Mouse (Mus musculus): Measurements from ENCODE around the gene Hyou1. TPM values are rescaled to one million over a fixed set of nuclear protein-coding genes. Genes with fewer than 3 reads are reported as not detected.
"Not testable (repeated sequence)": the region's sequence is repeated elsewhere in the genome, so short reads cannot be mapped to it uniquely, and the experiment has no call there.

Gene Hyou1
- total RNA-seq (2021): 10 to 100 TPM; 87.2 to 90.0 TPM

GRCm38 (mm10) chr9:44379054-44379834 is at the start of gene Hyou1:
Hyou1 (plus strand) TSS chr9:44379490.
- DNase-seq: peak; percentile 99
- intact Hi-C loops (cut with DNase I): no loop called here

DNA sequence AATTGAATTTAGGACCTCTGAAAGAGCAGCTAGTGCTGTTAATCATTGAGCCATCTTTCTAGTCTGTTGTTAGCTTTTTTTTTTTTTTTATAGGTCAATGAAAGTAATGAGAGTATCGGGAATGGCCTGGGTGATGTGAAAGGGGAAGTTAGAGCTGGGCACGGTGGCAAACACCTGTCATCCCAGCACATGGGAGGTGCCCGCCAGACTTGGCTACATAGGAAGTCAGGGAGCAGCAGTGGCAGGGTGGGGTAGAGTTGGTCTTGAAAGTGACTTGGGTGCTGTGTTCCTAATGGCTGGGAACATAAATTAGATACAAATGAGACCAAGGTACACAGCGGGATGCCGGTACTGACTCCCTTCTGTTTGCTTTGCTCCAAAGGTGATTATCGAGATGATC is 48.6 kb upstream of the Hyou1 start:
- DNase-seq: no peak
- intact Hi-C loops (cut with DNase I): no loop called here

- DNase-seq: no peak
- intact Hi-C loops (cut with DNase I): no loop called here
Measured at GRCm38 (mm10) chr9:44332918-44333638, 46.2 kb upstream of the Hyou1 start.

- intact Hi-C loops (cut with DNase I): no loop called here
- DNase-seq: peak; percentile 98
Measured at GRCm38 (mm10) chr9:44334396-44335330, 44.6 kb upstream of the Hyou1 start, which contains the start of gene H2afx. H2afx (plus strand) TSS chr9:44334694.

DNA sequence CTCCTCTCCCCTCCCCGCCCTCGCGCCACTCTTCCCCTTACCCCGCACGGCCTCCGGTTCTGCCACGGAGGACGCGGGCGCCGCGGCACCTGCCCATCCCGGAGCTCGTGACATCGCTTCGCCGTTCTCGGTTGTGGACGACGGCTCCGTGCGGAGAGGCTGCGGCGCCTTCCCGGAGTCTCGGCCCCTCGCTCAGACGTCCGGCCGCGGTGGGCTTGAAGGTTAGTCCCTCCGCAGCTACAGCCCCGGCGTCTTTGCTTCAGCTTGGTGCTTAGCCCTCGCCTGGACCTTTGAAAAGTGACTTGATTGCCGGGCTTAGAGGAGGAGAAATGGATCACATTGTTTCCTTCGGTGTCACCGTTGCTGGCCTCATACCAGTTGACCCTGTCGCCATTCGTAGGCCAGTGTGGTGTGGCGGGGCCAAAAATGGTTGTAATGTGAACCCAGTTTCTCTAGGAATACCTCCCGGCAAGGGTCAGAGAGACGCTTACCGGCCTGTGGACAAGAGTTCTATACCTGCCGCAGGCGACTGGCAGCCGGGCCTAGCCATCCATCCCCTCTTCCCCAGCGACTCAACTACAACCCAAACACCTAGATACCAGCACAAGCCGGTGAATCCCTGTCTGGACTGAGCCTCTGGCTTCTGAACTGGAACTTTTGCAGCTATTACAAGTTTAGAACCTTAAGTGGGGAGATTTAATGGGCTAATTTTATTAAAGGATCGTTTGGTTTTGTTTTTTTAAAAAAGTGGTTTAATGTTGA is 43.8 kb upstream of the Hyou1 start:
- intact Hi-C loops (cut with DNase I): no loop called here
- no peak for DNase-seq

DNA sequence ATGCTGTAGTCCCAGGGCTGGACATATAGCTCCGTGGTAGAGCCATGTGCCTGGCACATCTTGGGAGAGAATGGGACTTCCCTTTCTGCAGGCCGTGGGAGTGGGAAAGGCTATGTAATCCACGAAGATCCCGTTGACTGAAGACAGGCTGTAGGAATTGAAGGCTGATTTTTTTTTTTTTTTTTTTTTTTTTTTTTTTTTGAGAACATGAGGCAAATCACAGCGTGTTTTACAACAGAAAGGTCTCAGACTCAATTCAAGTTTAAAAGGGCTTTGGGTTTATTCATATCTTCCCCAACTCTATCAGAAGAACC is 43.2 kb upstream of the Hyou1 start:
- DNase-seq: no peak
- intact Hi-C loops (cut with DNase I): no loop called here

DNA sequence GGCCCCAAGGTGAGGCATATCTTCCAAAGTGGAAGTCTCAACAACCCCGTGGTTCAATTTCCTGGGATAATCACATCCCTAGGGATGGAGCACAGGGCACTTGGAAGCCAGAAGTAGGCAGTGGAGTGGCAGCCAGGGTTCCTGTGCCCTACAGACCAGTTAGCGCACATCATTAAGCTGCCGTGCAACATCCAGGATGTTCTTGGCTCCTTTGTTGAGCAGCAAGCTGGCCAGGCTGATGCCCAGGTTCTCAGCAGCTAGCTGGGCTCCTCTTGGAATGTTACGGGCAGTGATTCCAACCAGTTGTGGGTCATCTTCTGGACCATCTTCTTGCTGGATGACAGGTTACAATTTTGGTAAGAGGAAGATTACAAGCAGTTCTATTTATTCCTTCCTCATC is 42.8 kb upstream of the Hyou1 start:
- DNase-seq; intact Hi-C loops (cut with DNase I): not testable (repeated sequence)

GRCm38 (mm10) chr9:44336964-44337363 is 42.3 kb upstream of the Hyou1 start:
- no peak for DNase-seq
- intact Hi-C loops (cut with DNase I): no loop called here

DNA sequence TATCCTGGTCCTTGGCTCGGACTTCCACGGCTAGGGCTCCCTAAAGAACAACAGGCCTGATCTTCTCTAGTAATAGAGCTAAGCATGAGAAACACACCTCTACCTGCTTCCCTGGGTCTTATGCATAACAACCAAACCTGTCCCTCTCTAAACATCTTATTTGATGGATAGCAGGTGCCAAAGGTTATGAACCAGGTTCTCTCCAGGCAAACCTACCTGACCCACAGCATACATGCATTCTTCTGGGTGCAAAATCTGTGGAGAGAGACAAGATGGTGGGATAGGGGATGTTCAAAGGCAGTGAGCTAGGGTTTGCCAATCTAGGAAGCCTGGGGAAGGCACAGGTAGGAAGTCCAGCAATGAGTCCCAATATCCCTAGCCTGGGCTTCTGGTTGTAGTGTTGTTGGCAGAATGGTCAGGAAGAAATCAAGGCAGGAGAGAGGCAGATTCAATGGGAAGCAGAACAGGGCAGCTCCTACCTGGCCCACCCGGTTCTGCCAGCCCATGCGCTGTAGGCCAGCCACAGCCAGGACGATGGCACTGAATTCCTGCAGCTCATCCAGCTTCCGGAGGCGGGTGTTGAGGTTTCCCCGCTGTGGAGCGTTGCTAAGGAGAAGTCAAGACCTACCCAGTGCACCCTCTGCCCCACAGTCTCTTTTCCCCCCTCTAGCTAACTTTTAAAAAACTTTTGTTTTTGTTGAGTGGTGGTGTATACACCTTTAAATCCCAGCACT is 41.7 kb upstream of the Hyou1 start:
- DNase-seq: no peak
- intact Hi-C loops (cut with DNase I): no loop called here

DNA sequence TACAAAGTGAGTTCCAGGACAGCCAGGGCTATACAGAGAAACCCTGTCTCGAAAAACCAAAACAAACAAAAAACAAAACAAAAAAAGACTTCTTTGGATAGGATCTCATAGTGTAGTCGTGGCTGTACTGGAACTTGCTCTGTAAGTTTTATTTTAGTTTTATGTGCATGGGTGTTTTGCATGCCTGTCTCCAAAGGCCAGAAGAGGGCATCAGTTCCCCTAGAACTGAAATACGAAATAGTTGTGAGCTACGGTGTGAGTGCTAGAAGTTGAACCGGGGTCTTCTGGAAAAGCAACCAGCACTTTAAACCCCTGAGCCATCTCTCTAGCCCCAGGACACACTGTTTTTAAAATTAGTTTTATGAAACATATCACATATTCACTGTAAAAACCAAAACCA is 40.7 kb upstream of the Hyou1 start:
- DNase-seq: no peak
- intact Hi-C loops (cut with DNase I): no loop called here

GRCm38 (mm10) chr9:44341487-44341886 is 37.8 kb upstream of the Hyou1 start:
- DNase-seq: no peak
- intact Hi-C loops (cut with DNase I): no loop called here

DNA sequence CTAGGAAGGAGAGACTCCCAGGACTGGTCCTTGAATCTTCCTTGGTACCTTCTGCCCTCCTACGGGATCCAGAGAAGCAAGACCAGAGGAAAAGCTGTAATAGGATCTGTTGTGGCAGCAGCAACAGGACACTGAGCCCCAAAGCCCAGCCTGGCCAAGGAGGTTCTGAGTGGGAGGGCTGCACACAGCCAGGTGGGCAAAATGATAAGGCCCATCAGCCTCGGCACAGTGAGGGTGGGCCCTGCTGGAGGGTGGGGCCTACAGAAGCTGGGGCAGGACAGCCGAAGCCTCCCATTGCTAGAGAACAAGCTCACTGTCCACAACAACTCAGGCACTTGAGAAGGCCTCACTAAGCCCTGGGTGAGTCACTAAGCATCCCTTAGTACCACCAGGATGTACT is 37.1 kb upstream of the Hyou1 start:
- intact Hi-C loops (cut with DNase I): no loop called here
- no peak for DNase-seq

DNA sequence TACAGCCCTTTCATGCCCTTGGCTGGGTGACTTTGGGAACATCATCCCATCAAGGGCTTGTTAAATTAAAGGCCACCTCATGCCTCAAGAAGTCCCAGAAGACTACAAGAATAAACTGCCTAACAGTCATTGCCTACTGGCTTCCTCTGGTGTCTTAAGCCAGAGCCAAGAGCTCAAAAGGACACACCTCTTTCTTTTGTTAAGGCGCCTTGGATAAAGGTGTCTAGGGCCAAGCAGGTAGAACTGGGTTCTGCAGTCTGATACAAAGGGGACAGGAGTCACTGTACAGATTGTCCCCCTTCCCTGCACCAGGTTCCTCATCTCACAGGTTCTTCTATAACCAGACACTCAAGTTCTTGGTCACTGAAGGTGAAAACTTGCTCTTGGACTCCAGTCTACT is 36.7 kb upstream of the Hyou1 start:
- DNase-seq: no peak
- intact Hi-C loops (cut with DNase I): no loop called here

DNA sequence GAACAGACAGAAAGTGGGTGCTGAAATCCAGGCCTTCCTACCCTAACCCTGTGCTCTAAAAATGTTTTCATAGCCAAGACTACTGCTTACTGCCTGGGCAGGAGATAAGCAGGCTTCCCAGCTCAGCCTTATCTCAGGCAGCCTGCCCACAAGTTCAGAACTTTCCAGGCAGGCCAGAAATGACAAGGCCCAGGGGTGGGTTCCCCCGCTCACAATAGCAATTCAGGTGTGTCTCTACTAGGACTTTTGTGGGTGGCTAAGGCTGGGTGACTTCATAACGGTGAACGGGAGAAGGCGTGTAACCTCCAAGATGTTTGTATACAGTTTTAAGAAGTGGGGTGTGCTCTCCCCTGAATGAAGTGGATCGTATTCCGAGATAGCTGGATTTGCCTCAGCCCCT is 36.0 kb upstream of the Hyou1 start:
- intact Hi-C loops (cut with DNase I): no loop called here

GRCm38 (mm10) chr9:44343781-44344421 is 35.4 kb upstream of the Hyou1 start, which contains the start of gene Hmbs:
Hmbs (minus strand) TSS chr9:44344228.
- intact Hi-C loops (cut with DNase I): no loop called here
- DNase-seq: peak; percentile 86

More for the DNA sequence above, 36.0 kb upstream of the Hyou1 start:
- no peak for DNase-seq

DNA sequence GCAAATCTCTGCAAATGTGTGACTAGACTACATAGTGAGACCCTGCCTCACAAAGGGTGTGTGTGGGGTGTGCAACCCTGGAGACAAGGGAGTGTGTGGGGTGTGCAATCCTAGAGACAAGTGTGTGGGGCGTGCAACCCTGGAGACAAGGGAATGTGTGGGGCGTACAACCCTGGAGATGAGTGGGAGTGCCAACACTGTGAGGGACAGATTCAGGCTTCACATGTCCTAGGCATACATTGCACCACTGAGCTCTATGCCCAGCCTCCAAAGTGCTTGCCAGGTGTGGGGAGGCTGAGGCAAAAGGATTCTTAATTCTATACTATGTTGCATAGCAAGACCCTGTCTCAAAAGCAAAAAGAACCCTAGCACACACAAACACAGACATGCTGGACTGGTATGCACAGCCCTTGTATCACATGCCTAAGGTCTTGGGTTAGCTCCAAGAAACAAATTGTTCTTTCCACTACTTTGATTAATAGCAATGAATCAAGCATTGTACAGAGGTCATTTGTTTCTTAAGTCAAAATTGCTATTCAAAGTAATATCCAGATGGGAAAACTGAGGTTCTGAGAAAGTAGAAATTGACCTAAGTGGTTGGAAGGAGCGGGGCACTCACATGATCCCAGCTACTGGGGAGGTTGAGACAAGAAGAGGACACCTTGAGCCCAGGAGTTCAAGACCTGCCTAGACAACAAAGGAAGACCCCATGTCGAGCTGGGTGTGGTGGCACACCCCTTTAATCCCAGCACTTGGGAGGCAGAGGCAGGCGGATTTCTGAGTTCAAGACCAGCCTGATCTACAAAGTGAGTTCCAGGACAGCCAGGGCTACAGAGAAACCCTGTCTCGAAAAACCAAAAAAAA is 33.5 kb upstream of the Hyou1 start:
- intact Hi-C loops (cut with DNase I): no loop called here
- DNase-seq: no peak

GRCm38 (mm10) chr9:44347166-44347565 is 32.1 kb upstream of the Hyou1 start:
- intact Hi-C loops (cut with DNase I): no loop called here
- DNase-seq: no peak

DNA sequence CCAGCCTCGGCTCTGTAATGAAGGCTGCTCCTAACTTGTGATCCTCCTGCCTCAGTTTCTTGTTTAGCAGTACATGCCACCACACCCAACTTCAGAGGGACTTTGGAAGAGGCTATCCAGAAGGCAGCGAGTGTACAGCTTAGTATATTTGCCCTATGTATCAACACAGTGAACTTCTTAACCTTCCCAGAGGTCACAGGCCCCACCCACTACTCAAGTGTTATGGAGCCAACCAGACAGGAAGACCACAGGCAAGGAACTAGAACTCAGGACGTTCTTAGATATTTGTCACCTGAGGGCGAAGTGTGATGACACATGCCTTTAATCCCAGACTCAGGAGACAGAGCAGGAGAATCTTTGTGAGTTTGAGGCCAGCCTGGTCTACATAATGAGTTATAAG is 31.7 kb upstream of the Hyou1 start:
- intact Hi-C loops (cut with DNase I): no loop called here

More for the DNA sequence above, 31.7 kb upstream of the Hyou1 start:
- no peak for DNase-seq

All from left cerebral cortex, postnatal 4 days (tissue).